Mouse (Mus musculus) macrophage (primary cell): ENCODE measurements around the gene Tradd. TPM values are rescaled to one million over a fixed set of nuclear protein-coding genes. Genes with fewer than 3 reads are reported as not detected.

Experiments used
- H3K27ac ChIP-seq: fragments of 350-480 bp; formaldehyde crosslinking; 2 replicates; pipeline ENCODE4 v1.9.0; 2021
- H3K36me3 ChIP-seq: fragments of 350-480 bp; formaldehyde crosslinking; 2 replicates; pipeline ENCODE4 v1.9.0; 2021; ENCODE audit errors: inconsistent target
- H3K4me3 ChIP-seq: fragments of 350-480 bp; formaldehyde crosslinking; 2 replicates; pipeline ENCODE4 v1.9.0; 2021; ENCODE audit errors: inconsistent target
- H3K79me2 ChIP-seq: fragments of 350-480 bp; formaldehyde crosslinking; 2 replicates; pipeline ENCODE4 v1.9.0; 2021; ENCODE audit errors: inconsistent target
- WGBS: methylation state at CpG from one replicate; pipeline ENCODE4 v1.1.7; 2026; ENCODE audit warnings: inconsistent platforms; ENCODE audit not compliant: missing documents; 5-methylcytosine and 5-hydroxymethylcytosine counted together
- polyA plus RNA-seq: library from polyadenylated mRNA; stranded (reverse); fragments of 250-400 nt; gene quantifications from 3 replicates; pipeline ENCODE4 v1.2.4, GENCODE M21; 2018; ENCODE audit warnings: inconsistent platforms

Tradd gene
- polyA plus RNA-seq, 1 experiment from 2014 or later: 8.4 TPM

DNA sequence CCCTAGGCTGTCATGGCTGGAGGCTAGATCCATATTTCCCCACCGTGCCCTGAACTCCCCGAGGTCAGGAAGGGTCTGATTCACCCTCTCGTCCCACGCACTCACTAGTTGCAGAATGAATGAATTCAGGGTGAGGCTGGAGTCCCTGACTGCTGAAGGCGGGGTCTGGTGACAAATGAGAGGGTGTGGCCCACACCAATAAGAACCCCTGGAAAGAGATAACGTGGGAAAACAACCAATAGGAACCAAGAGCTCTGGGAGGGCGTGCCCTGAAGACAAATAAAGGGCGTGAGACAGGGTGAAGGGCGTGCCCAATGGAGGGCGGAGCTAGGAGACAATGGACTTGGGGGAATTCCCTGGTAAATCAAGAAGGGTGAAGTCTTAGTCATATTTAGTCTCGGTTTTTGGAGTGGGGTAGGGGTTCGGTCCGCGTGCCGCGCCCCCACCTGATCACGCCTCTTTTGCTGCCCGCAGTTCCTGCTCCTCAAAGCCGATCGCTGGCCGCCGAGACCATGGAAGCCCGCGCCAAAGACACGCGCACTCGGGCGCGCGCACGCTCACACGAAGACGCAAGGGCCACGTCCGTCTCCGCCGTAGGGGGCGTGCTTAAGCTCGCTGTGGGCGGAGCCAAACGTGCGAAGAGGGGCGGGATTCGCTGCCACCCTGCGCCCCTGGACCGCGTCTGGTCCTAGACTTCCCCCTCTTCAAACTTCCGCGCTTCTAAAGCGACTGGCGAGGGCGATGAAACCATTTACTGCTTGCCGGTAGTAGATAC, 24.7 kb upstream of the Tradd start:
- Histone ChIP-seq H3K4me3 (peak overlapping the region; percentile 43), H3K27ac (peak overlapping the region; percentile 32; the same call in 1 of the 2 replicates), H3K79me2 (no peaks in the 10 kb centered on the region), H3K36me3 (no peaks in the 10 kb centered on the region)
- under 1% methylated on average over 53 of the region's 53 CpGs for WGBS

DNA sequence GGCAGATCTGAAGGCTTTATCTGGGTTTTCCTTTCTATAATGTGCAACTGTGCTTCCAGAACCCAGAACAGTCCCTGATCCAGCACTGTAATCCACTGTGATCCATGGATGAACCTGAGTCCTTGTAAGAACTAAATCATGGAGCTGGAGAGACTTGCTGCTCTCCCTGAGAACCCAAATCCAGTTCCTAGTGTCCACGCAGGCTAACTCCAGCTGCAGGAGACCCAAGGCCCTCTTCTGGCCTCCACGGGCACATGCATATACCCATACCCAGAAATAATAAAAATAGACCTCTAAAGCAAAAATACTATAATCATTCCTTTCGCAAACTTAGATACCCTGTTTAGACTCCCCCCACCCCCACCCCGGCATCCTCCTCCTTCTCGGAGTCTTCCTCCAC, 23.8 kb upstream of the Tradd start:
- no peak overlapping the region for H3K4me3 ChIP-seq
- H3K36me3 ChIP-seq: no peaks in the 10 kb centered on the region
- WGBS: 88% methylated on average over 5 of the region's 5 CpGs
- H3K79me2 ChIP-seq: no peaks in the 10 kb centered on the region
- H3K27ac ChIP-seq: no peak overlapping the region

DNA sequence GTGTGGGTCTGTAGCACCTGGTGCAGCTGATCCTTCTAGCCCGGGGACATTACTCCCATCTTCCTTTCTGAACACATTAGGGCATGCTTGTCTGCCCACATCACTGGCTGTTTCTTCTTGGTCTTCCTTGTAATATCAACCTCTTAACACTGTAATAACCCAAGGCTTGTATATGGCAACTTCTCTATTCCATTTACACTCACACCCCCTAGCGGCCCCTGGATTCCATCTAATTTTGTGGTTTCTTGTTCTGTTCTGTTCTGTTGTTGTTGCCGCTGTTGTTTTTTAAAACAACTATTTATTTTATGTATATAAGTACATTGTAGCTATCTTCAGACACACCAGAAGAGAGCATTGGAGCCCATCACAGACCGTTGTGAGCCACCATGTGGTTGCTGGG, 22.5 kb upstream of the Tradd start:
- H3K36me3 ChIP-seq: no peaks in the 10 kb centered on the region
- no peaks in the 10 kb centered on the region for H3K79me2 ChIP-seq
- H3K27ac ChIP-seq: no peak overlapping the region
- WGBS: 86% methylated on average over 4 of the region's 4 CpGs
- no peak overlapping the region for H3K4me3 ChIP-seq

DNA sequence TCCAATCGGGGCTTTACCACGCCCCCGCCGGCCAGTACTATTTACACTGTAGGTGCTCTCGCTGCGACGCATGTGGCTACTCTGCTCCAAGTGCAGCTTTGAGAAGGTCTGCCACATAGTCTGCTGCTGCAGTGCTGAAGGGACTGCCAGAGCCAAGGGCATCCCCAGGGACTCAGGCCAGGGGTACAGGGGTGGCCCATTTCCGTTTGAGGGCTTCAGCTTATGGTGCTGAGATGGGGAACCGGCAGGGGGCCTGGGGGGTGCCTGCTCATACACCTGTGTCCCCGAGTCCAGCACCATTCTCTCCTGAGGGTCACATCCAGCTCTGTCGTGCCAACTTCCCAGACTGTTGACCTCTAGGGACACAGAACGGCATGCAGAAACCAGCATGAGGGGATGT, 21.1 kb upstream of the Tradd start:
- Histone ChIP-seq H3K36me3 (no peaks in the 10 kb centered on the region), H3K27ac (no peak overlapping the region), H3K79me2 (no peaks in the 10 kb centered on the region), H3K4me3 (no peak overlapping the region)
- 91% methylated on average over 12 of the region's 12 CpGs for WGBS

DNA sequence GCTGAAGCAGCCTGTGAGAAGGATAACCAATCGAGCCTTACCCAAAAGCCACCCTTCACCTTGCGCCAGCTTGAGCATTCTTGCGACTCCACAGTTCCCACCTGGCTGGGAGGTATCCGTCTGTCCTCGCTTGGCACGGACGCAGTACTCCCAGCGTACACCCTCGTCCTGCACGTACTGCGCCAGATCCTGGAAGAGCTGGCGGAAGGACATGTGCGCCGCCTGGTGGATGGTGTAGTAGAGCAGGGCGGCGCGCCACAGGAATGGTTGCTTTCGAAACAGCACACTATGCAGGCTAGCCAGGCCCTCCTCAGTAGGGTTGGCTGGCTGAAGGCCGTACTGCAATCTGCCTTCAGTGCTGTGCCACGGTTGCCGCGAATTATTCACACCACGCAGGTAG, 18.7 kb upstream of the Tradd start:
- Histone ChIP-seq H3K79me2 (no peaks in the 10 kb centered on the region), H3K4me3 (no peak overlapping the region), H3K27ac (no peak overlapping the region), H3K36me3 (no peaks in the 10 kb centered on the region)
- WGBS: 64% methylated on average over 23 of the region's 23 CpGs

DNA sequence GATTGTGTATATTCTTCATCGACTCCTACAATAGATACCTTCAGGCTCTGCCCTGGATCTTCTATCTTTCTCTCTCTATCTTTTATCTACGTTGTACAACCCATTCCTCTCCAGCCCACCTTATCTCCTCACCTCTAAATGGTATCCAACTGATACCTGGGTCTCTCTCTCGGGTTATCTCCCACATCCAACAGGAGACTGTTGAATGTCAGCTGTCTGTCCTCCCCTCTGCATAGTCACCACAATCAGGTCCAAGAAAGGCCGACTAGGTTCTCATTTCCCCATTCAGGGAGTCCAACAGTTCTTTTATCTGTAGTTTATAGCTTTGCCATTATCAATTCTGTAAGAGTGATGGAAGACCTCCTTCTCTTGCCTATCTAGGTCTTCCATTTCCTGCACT, 17.8 kb upstream of the Tradd start:
- H3K79me2 ChIP-seq: no peaks in the 10 kb centered on the region
- no peak overlapping the region for H3K27ac ChIP-seq
- WGBS: 89% methylated on average over 4 of the region's 4 CpGs
- H3K4me3 ChIP-seq: no peak overlapping the region
- no peaks in the 10 kb centered on the region for H3K36me3 ChIP-seq

DNA sequence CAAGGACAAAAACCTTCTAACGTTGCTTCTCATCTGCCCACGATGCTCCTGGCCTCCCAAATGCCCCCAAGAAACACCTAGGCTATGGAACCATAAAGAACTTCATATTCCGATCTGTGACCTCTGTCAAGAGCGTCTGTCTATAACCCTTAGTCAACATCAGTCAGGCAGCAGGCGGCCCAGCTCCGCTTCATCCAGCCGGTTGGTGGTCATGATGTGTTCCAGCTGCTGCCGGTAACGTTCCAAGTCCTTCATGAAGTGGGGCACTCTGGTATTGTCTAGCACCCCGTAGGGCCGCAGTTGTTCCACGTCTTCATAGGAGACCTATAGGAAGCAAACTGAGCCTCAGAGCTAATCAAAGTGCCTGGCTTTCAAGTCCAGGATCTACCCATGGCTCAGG, 17.4 kb upstream of the Tradd start:
- WGBS: 96% methylated on average over 12 of the region's 12 CpGs
- Histone ChIP-seq H3K79me2 (no peaks in the 10 kb centered on the region), H3K36me3 (no peaks in the 10 kb centered on the region), H3K27ac (no peak overlapping the region), H3K4me3 (no peak overlapping the region)

DNA sequence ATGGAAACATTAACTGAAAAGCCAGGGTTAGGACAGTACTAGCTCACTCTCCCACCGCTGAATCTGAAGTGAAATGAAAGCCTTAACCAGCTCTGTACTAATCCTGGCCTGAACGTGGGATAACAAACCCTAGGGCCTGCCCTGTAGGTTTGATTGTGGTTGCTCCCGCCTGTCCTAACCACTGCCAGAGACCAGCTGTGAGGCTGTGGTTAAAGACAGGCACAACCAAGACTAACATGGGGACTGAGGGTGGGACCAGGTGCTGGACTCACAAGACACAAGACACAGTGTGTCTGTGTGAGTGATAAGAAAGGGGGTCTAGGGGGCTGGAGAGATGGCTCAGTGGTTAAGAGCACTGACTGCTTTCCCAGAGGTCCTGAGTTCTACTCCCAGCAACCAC, 16.2 kb upstream of the Tradd start:
- Histone ChIP-seq H3K27ac (no peak overlapping the region), H3K79me2 (no peaks in the 10 kb centered on the region), H3K4me3 (no peak overlapping the region), H3K36me3 (no peaks in the 10 kb centered on the region)
- whole genome bisulfite sequencing: 71% methylated on average over 3 of the region's 3 CpGs

DNA sequence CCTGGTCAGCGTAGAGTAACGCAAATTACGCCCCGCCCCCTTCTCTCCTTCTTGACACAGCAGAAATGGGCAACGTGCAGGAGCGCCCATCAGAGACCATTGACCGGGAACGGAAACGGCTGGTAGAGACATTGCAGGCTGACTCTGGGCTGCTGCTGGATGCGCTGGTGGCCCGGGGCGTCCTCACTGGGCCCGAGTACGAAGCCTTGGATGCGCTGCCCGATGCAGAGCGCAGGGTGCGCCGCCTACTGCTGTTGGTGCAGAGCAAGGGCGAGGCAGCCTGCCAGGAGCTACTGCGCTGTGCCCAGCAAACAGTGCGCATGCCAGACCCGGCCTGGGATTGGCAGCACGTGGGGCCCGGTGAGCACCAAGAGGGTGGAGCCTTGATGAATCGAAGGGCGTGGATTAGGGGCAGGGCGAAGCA, 14.5 kb upstream of the Tradd start:
- Histone ChIP-seq H3K4me3 (no peak overlapping the region), H3K79me2 (no peaks in the 10 kb centered on the region), H3K36me3 (no peaks in the 10 kb centered on the region), H3K27ac (no peak overlapping the region)
- 4% methylated on average over 26 of the region's 28 CpGs for WGBS

DNA sequence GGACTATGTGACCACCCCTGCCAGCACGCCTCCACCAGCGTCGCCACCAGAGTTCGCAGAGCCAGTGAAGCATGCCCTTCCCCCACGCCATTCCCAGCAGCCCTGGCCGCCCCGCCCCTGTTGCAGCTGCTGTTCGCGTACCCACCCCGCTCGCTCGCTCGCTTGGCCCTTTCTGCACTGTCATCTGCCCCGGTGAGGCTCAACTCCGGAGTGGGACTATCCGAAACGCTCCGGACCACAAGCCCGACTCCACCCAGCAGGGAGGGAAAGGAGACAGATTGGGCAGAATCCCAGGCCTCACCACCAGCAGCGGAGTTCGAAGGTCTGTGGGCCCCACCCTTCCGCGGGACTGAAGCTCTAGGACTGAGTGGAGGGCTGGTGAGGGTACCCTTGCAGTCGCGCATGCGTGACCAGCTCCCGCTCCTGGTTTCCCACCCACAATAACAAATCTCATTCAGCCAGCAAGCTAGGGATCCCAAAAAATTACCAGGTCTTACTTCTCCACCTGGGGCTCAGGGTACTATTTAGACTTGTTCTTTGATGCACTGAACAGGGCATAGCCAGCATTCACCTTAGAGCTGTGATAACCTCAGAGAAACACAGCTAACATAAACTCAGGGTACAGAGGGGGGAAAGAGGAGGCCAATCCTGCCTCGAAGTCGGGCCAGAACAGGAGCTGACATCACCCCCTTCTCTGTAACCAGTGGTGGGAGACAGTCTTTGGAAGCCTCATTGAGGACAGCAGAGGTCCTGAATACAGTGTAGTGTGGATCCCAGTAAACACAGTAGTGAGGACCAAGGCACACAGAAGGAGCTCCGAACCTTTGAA, 12.1 kb upstream of the Tradd start:
- Histone ChIP-seq H3K4me3 (no peak overlapping the region), H3K36me3 (no peaks in the 10 kb centered on the region), H3K79me2 (no peaks in the 10 kb centered on the region), H3K27ac (no peak overlapping the region)
- WGBS: 10% methylated on average over 30 of the region's 30 CpGs

DNA sequence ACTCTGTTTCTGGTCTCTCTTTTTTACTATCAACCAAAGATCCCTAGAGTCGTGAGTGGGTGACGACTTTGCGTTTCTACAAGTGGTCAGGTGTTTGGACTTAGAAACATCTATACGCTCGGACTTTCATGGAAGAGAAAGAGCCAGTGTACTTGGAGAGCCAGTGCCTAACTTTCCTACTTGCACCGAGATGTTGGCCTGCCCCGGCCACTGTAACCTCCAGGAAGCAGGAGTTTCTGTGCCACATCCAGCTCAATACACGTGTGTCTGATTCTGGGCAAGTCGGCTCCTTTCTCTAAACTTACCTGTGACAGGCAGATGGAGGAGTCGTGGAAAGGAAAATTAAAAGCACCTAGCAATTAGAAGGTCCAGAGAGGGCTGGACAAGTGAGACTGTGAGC, 11.4 kb upstream of the Tradd start, which contains the start of gene Nol3:
TSS of gene Nol3 (plus strand) at position 301 of the 400 bp plus-strand sequence.
- H3K36me3 ChIP-seq: no peaks in the 10 kb centered on the region
- no peak within 1 kb of the TSS for H3K27ac ChIP-seq
- H3K79me2 ChIP-seq: no peaks in the 10 kb centered on the region
- 11% methylated on average over 10 of the region's 10 CpGs for WGBS
- H3K4me3 ChIP-seq: no peak within 1 kb of the TSS

DNA sequence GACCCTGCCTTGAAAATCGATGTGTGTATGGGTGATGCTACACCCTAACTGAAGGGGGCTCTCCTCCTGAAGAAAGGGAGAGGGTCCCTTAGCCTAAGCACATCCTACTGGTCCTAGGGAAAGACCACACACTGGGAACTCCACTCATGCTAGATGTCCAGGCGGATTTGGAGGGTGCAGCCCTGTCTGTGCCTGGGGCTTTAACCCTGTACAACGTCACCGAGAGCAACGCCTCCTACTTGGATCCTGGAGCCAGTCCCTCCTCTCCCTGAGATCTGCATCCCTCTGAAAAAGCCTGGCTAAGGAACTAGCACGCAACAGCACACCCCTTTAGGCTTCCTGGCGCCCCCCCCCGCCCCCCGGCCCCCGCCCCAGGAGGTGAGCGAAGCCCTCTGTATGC, 11.0 kb upstream of the Tradd start:
- Histone ChIP-seq H3K36me3 (no peaks in the 10 kb centered on the region), H3K27ac (no peak overlapping the region), H3K79me2 (no peaks in the 10 kb centered on the region), H3K4me3 (no peak overlapping the region)
- 24% methylated on average over 10 of the region's 11 CpGs for WGBS

DNA sequence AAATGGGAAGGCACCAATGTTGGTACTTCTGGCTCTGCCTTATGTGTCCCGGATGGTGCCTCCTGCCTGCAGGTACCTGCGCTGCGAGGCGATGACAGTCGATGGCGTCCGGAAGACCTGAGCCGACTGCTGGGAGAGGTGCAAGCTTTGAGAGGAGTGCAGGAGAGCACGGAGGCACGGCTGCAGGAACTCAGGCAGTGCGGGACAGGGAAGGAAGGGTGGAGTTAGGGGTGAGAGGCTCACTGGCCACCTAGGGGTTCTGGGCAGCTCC, 6.4 kb upstream of the Tradd start:
- Histone ChIP-seq H3K79me2 (no peaks in the 10 kb centered on the region), H3K4me3 (no peak overlapping the region), H3K36me3 (peaks cover 10% of the 10 kb centered on the region; the same call in 1 of the 2 replicates), H3K27ac (no peak overlapping the region)
- 42% methylated on average over 11 of the region's 11 CpGs for WGBS

DNA sequence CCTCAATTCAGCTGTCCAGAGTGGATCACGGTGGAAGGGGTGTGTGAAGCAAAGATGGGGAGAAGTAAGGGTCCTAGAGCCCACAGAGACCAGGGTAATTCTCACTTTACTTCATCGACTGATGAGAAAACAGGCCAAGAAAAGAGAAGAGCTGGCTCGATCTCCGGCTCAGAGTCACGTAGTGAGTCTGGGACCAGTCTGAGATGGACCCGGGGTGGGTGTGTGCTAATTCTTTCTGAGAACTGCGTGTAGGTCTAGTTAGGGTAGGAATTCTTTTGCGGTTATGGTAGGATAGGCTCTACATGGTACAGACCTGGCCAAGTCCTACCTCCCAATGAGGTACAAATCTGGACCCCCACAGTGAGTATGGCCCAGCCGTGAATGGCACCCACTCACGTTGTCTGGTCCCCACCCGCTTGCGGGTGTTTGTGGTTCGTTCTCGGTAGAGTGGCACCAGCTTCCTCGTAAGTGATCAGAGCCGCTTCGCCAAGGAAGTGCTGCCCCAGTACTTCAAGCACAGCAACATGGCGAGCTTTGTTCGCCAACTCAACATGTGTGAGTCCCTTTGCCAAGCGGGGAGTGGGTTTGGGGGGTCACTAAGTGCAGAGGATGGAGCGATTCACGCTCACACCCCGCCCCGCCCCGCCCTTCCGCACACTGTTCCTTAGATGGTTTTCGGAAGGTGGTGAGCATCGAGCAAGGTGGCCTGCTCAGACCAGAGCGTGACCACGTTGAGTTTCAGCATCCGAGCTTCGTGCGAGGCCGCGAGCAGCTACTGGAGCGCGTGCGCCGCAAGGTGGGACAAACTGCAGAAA, 5.9 kb upstream of the Tradd start:
- no peaks in the 10 kb centered on the region for H3K79me2 ChIP-seq
- peaks cover 10% of the 10 kb centered on the region; the same call in 1 of the 2 replicates for H3K36me3 ChIP-seq
- peak overlapping the region; percentile 18 for H3K4me3 ChIP-seq
- 26% methylated on average over 38 of the region's 39 CpGs for WGBS
- no peak overlapping the region for H3K27ac ChIP-seq
